Mouse (Mus musculus): ENCODE measurements at regions not wholly inside any gene's neighbourhood (a gene's known extent, or its start where the extent isn't known, plus 50 kb on each side); places are given as distances from the start of the nearest gene placed in this dataset.

DNA sequence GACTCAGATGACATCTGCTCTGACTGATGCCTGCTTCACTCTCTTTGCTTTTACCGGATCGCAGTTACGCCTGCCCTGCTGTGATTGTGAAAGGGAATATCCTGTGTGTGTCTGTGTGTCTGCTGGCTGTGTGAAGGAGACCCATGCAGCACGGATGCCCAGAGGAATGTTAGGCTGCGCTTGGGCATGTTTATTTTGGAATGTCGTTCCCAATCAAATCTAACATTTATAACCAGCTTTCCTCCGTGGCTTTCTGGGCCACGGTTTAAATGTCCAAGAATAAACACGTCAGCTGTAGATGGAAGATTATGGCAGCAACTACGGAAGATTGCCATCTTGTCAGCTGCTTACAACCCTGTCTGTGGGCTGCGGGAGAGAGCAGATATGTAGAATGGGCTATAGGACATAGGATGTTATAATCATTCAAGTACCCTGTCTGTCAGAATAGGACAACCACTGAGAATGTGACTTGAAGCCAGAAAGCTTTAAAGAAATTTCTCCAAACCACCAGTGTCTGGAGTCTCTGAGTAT is 464.5 kb downstream of the 1700129C05Rik start:
- DNase-seq, result peak; percentile 30

DNA sequence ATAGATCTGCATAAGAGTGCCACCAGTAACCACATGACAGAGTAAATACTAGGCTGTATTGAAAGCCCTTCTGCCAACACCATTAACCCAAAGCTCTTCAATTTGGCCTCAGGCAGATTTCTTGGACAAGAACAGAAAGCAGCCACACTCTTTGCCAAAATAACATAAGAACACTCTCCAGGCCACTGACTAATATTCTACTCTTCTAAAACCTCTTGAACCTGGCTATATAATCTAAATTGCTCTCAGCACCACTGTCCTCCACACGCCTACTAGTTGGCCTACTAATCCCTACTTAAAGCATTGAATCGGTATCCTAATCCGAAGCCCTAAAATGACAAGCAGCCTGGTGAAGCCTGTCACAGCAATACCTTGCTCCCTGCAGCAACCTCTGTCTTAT is 467.5 kb downstream of the 1700129C05Rik start:
- no peak for DNase-seq

DNA sequence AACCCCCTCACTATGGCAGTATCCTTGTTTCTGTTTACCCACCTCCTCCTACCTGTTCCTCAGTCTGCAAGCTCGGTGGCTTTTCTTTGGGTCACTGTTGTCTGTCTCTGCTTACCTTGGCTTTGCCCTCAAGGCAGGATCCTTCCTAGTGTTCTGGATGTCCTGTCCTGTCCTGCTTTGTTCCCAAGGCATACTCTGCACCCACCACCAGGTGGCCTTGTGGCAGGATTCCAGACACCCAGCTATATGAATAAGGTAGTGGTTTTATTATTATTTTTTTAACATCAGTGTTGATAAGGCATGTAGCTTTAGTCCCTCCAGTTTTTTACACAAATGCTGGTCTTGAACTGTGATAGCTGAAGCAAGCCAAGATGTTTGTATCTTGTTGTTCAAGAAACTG is 478.7 kb downstream of the 1700129C05Rik start:
- no peak for DNase-seq

DNA sequence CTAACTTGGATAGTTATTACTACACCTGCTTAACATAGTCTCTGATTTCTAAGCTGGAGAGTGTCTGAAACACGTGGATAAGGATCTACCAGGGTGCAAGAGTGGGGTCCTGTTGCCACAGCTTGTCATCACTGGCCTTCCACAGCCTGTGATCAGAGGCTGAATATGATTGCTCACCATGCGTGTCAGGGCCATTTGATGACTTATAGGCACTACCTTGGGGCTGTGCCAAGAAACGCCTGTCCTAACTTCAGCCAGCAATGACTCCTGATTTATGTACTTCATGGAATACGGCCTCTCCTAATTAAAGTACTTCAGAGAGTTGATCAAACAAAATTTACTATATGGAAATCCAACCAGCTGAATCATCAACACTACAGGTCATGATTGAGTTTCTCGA is 480.1 kb downstream of the 1700129C05Rik start:
- DNase-seq, result no peak

DNA sequence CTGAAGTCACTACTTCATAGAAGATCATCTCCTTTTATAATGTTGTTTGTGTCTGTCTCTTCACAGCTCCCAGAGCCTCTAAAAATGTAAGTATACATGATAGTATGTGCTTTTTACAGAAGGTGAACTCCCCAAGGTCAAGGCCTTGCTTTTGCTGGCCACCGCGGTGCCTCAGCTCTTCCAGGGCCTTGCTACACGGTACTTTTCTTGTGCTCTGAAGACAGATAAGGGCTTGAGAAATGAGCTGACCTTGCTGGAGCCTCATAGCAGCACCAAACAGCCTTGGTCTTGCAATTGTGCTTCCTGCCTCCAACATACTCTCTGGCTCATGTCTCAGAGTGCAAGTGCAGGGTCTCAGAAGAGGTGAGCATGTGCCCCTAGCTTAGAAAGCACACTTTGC is 481.3 kb downstream of the 1700129C05Rik start:
- no peak for DNase-seq

DNA sequence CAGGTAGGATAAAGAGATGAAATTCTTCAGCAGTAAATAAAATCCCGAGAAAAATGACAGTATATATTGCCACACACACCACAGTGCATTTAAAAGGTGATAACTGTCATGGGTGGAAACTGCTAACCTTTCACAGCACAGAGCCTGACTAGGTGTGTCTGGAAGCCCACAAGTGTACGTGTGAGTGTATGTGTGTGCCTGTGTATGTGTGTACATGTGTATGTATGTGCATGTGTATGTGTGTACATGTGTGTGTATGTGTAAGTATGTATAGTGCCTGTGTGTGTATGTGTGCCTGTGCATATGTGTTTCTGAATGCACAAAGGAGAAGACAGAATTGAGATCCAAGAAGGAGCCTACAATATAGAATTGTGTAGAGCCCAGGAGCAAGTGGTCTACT is 485.4 kb downstream of the 1700129C05Rik start:
- DNase-seq, result no peak

DNA sequence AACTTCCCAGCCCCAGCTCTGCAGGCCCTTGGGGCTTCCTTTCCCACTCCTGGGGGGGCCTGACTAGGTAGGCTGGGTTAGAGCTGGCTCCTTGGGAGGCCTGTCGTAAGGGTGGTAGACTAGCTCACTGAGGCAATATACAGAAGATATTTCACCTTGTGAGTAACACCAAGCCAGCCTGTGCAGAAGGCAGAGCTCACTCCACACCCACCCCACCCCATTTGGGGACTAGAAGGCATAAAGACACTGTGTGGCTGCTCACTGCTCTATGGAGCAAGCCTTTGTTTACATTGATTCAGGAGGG is 485.8 kb downstream of the 1700129C05Rik start:
- DNase-seq, result peak; percentile 28

DNA sequence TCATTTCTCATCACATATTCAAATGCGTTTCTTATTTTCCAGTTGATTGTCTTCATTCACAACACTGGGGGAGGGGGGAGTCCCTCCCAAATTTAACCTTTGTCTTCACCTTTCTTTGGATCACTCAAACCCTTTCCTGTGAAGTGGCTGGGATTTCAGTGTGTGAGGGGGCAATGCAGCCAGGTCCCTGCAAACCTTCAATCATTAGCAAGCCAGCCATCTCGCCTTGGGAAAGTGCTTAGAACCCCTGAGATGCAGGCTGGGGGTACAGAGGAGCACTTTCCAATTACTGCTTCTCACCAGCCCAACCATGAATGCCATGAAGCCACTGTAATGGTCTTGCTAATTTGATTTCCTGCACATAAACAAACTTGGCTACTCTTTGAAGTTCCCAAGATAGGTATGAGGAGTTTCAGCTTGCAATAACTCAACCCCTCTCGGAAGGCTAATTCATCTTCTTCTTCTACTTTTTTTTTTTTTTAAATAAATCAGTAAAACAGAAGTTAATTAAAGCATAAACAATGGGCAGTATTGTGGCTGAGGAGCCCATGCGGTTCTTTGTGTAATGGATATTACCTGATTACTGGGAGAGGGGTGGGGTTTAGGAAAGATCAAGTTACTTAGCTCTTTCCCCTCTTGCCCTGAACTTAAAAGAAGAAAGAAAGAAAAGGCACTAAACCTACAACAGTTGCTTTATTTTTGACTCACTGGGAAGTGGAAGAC is 486.3 kb downstream of the 1700129C05Rik start:
- peak; percentile 38 for DNase-seq

DNA sequence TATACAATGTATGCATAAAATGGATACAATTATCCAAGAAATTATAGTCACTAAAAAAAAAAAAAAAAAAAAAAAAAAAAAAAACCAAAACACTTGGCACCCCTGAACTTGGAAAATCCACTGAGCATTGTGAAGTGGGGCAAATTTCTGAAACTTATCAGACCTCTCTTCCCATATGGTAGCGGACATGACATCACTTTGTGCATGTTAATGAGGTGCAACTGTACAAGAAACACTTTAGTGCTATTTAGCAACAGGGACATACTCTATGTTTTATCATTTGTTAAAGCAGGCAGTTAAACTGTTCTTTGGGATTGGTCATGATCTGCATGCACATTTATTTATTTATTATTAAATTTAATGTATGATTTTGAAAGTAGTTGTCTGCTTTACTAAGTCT is 489.7 kb downstream of the 1700129C05Rik start:
- DNase-seq, result no peak

DNA sequence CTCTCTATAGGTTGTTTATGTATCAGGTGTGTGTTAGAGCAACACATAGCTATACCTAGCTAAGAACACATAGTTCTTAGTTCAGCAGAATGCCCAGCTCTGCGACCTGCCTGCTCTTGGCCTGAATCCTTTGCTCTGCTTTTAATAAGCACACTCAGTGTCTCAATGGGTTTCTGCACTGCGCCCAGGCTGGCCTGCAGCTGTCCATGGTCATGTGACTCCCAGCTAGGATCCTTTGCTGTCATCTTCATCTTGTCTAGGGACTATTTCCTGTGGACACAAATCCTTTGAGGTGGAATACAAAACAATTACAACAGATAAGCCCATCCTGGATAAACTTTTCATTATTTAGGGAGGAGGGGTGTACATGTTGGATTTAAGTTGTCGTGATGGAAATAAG is 490.7 kb downstream of the 1700129C05Rik start:
- DNase-seq, result no peak

DNA sequence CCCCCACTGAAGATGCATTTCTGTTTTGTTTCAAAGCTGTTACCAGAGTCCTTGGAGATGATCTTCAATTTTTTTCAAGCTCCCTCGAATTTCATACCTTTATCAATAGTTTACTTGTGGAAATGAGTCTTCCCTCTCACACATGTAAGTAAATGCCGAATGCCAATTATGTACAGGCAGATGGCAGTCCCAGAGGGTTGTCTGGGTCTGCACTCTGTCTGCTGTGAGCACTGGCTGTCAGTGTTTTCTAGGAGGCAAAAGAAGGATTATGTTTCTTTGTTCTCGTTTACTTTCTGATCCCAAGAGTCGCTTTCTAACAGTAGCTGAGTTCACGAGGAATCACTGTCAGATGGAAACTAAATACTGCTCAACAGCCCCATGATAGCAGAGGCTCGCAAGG is 491.5 kb downstream of the 1700129C05Rik start:
- DNase-seq, result no peak

DNA sequence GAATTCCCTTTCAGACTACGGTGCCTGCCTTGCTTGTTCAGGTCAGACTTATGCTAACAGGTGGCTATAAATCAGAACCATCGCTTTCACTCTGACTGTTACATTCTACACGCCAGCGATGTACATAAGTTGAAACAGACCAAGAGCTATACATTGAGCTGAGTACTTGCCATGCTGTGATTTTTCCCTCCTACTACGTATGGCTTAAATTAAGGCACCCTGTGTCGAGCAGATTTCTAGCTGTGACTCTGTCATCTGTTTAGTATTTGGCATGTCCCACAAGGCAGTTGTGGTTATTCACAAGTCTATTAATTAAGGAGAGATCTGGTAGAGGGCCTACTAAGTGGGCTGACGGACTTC is 504.4 kb downstream of the 1700129C05Rik start:
- peak; percentile 58 for DNase-seq

DNA sequence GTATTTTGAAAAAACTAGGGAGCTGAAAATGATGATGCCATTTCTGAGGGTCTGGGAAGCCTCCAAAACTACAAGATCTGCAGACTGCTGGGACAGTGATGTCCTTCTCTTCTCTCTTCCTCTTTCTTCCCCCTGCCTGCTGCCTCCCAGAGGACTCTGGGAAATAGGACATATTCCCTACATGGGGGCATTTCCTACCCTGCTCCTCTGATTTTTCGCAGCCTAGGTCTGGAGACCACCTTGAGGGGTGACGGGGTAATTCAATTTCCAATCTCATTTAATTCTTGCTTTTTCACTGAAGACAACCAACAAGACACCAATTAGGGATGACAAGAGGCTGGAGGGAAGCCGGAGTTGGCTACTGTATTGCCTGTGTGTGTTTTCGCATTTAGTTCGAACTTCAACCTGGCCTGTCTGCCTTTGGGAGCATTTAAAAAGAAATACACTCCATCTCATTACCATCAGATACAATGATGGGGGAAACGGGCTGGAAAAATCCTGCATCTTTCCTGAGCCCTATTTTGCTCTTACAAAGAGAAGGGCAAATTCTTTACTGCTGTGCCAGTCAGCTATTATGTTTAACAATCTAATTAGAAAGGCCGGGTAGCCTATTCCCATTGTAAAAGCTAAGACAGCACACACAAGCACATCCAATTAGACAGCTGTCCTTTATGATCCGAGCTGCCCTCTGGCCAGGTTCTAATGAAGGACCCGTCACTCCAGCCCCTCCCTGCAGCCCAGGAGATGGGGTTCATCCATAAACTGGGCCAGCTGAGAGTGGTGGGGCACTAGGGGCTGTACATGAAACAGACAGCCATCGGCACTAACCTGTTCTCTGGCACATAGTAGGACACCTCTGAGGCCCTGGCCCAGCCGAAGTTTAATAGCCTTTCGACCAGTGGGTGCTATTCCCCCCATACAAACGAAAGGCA is 505.0 kb downstream of the 1700129C05Rik start:
- DNase-seq, result peak; percentile 38

DNA sequence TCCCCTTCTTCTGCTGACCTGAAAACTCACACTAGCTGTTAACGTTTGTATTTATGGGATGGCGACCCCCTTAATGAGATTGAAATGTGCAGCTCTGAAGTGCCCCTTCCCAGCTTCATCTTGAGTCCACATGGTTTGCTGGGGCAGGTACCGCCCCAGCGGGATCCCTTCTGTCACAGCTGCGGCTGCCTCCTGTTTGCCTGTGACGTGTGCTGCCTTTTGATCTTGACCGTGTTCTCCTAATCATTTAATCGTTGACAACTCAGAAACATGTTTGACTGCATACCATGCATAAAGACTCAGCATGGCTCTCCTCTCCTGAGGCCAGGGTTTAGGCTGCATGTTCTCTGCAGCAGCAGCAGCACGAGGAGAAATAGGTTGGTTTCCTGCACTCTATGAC is 511.5 kb downstream of the 1700129C05Rik start:
- peak; percentile 50 for DNase-seq

DNA sequence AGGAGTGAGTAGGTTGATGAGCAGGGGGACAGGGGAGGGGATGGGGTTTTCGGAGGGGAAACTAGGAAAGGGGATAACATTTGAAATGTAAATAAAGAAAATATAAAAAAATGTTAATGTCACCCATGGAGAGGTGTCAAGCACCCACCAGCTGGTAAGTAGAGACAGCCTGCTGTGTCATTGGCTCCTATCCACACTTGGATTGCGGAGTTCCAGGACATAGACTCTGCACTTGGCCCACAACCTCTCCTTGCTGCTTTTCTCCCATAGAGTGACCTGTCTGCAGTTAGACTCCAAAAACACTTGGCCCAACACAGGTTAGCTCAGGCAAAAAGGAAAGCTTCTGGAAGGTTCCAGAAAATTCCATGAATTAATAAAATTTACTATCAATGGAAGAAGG is 514.4 kb downstream of the 1700129C05Rik start:
- DNase-seq, result no peak

DNA sequence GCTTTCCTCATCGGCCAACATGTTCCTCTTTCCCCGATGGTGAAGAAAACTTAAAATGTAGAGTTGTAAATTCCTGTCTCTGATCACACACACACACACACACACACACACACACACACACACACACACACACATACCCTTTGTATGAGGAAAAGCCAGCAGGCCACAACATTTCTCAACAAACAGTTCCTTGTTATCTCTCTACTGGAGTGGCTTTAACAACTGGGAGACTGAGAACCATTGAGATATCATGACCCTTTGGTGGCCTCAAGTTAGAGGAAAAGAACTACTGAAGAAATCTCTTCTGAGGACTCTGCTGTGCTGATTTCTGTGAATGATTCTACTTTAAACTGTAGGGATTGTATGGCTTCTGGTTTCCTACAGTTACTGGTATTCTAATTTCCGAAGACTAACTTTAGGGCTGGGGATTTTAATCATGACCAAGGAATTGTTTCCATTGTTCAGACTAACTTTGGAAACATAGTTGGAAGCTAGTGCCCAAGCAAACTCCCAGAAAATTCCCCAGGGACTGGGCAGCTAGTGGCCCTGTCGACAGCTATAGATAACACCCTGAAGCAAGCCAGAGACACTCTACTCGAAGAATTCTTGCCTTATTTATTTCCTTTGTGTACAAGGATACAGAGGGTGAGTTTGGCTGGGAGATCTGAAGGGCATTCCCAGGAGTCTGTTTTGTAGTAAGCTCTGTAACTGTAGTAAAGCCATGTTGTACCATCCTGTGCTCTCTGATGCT is 516.0 kb downstream of the 1700129C05Rik start:
- DNase-seq, result no peak

DNA sequence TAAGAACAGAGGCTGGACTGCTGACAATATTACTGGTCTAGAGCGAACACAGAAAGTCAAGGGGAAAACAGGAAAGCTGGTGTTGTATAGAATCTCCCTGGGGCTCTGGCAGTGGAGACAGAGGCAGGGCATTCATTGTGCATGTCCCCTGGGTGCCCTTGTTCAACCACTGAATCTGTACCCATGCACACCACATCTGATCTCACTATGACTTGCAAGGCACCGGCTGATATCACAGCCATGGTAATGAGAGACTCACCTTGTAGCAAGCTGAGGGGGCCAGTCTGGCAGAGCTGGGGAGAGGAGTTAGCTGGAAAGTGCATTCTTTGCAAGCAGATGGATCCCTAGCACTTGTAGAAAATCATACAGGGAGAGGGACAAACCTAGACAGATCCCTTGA is 522.5 kb downstream of the 1700129C05Rik start:
- no peak for DNase-seq

DNA sequence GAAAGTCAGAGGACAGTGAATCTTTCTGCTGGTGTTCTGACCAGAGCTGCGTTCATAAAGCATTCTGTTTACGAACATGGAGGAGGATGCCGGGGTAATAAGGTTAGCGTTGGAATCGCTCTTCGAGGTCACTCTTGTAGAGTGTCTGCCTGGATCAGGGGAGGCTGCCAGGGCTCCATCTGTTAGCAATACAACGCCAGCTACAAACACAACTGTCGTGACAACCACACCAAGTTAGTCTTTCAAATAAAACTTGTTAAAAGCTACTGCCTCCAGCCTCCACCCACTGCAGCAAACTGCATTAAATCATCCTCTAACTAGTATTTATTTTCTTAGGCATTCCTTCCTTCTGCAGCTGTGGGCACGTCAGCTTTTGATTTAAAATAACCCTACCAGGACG is 525.0 kb downstream of the 1700129C05Rik start:
- no peak for DNase-seq

DNA sequence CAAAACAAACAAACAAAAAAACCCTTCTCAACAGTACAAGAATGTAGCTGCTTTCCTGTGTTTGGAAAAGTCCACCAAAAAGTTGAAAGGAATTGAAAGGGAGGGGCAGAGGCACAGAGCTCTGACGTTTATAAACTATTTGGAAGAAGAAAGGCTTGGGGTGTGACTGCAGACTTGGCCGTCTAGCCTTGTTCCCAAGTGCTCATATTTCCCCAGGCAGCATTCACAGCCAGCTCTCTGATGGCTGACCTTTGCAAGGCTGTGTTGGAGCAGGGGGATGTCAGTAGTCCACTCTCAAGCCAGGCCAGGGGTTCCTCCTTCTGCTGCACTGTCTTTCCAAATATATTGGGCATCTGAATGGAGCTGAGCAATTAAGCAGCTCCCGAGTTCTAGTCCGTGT is 534.5 kb downstream of the 1700129C05Rik start:
- no peak for DNase-seq

DNA sequence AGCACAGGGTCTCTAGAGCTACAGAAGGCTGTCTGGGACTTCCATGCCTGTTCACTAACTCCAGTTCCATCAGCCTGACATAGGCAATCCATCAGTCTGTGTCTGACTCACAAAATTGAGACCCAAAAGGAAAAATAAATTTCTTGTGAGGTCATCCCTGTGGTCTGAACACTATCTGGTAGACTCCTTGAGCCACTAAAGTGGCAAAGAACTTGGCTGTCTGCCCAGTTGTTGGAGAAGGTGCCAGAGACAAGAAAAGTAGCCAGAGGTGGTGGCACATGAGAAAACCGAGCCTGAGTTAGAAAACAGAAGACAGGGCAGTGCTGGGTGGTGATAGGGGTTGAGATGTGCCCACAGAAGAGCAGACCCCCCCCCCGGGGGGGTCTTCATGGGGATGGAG is 535.0 kb downstream of the 1700129C05Rik start:
- no peak for DNase-seq

DNA sequence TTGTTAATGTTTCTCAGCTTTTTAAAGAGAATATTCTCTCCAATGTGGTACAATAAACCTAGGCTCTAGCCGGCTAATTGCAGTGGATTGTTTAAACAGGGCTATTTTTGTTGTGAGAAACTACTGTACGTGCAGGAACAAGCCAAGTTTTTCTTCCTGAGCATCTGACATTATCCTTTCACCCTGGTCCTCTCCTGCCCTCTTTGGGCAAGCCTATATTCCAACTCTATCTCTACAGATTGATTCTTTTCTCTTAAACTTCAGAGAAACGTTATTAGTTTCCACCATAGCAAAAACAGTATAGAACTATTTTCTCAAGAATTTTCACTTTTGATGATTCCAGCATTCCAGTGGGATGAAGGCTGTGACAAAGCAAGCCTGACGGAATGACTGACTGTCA is 535.2 kb downstream of the Fgf9 start:
- DNase-seq, result no peak

DNA sequence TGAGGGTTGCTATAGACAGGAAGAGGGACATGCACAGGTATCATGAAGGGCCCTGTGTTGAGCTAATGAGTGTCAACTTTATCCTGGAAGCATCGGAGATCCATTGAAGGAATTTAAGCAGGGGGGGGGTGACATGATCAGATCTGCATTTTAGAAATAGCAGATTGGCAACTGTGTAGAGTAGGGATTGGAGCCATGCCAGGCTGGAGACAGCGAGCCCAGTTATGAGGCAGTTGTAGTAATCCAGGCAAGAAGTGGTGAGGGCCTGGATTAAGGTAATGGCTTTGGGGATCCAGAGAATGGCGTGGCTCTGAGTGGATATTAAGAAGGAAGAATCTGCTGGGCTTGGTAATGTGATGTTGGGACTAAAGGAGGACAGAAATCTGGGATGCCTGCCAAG is 528.5 kb downstream of the Fgf9 start:
- DNase-seq, result no peak

DNA sequence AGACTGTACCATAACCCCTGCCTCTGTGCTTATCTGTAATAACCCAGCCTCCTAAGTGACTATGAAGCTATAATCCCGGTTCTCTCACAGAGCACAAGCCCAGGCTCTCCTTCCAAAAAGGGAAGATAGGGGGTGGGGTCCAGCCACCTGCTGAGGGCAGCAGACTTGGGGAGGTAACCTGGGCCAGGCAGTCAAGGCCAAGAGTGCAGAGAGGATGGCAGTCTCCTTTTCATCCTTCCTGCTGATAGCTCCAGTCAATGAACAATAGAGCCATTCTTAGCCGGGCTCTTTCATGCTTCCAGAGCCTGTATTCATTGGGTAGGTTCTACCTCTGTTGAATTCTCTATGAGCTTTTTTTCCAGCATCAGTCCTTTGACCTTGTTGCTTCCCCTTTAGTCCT is 527.5 kb downstream of the Fgf9 start:
- DNase-seq, result no peak

DNA sequence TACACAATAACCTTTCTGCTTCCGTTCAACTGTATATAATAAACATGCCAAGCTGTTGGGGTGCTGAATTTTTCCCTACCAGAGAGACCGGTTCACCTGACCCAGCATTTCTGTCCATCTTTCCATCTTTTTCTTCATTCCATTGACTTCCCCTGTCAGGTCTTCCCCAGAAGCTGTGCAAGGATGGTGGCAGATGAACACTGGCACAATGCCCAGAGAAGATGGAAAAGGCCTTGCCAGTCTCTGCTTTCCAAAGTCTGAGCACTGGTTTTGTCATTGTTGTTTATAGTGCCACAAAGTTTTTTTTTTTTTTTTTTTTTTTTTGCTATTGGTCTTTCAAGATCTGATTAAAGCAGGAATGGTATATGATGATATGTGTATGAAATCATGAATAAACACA is 526.6 kb downstream of the Fgf9 start:
- no peak for DNase-seq

Data from embryo, embryonic 11 days (tissue).